Comparison of ENCODE assay signal across 11 mouse cellular contexts in the genomic region with DNA sequence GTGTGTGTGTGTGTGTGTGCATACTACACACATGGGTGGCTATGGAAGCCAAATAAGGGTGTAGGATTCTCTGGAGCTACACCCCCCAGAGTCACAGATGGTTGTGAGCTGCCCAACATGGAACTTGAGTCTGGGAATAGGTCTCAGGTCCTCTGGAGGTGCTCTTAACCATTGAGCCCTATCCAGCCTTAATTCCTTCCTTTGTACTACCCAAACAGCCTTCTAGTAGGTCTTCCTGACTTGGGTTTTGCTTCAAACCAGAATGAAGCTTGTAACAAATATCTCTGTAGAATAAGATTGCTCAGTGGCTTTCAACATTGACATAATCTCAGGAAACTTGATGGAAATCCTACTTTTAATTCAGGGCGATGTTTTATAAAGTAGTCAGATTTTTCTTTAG. TPM values are rescaled to one million over a fixed set of nuclear protein-coding genes. Genes with fewer than 3 reads are reported as not detected.
"Had no signal": no experiment of that assay in that cellular context is flagged by ENCODE, and none has a peak within 500 bp of the region (broad histone marks: within the 10 kb centered on the region; RNA-seq: fewer than 3 reads in every experiment).

No protein-coding gene starts in this region.

- H3K36me3 ChIP-seq: kidney, embryonic 15.5 days; limb, embryonic 15.5 days; liver, embryonic 12.5 days; lung, embryonic 15.5 days; midbrain, embryonic 13.5 days; neural tube, embryonic 12.5 days had no signal

- H3K27ac ChIP-seq: kidney, embryonic 15.5 days; limb, embryonic 15.5 days; liver, embryonic 12.5 days; lung, embryonic 15.5 days; midbrain, embryonic 13.5 days; neural tube, embryonic 12.5 days had no signal

- H3K4me2 ChIP-seq: kidney, embryonic 15.5 days; limb, embryonic 15.5 days; liver, embryonic 12.5 days; lung, embryonic 15.5 days; midbrain, embryonic 13.5 days; neural tube, embryonic 12.5 days had no signal

- H3K9ac ChIP-seq: kidney, embryonic 15.5 days; limb, embryonic 15.5 days; liver, embryonic 12.5 days; lung, embryonic 15.5 days; midbrain, embryonic 13.5 days; neural tube, embryonic 12.5 days had no signal

- DNase-seq: spleen, adult 18-20 months; thymus, adult 18-20 months; thymus, postnatal 25 days had no signal

- H3K4me3 ChIP-seq: kidney, embryonic 15.5 days; limb, embryonic 15.5 days; liver, embryonic 12.5 days; lung, embryonic 15.5 days; midbrain, embryonic 13.5 days; neural tube, embryonic 12.5 days had no signal

- H3K9me3 ChIP-seq: kidney, embryonic 15.5 days; limb, embryonic 15.5 days; liver, embryonic 12.5 days; lung, embryonic 15.5 days; midbrain, embryonic 13.5 days; neural tube, embryonic 12.5 days had no signal

- ATAC-seq: liver, embryonic 12.5 days had no signal

- H3K27me3 ChIP-seq: kidney, embryonic 15.5 days; limb, embryonic 15.5 days; lung, embryonic 15.5 days; midbrain, embryonic 13.5 days; neural tube, embryonic 12.5 days had no signal

- H3K4me1 ChIP-seq: kidney, embryonic 15.5 days; limb, embryonic 15.5 days; liver, embryonic 12.5 days; neural tube, embryonic 12.5 days had no signal

RNA-seq across cellular contexts. Expression of gene Slc35g2, which starts 34.6 kb away (rescaled TPM):
- total RNA-seq: megakaryocyte-erythroid progenitor cell, adult 5-6 weeks; neutrophil, adult 5-6 weeks had no signal
